Mouse (Mus musculus) CH12.LX (cell line): ENCODE results near the gene Baiap2l1. TPM values are rescaled to one million over a fixed set of nuclear protein-coding genes. Genes with fewer than 3 reads are reported as not detected.

Source experiments
- DNase-seq: peaks from one replicate; pipeline ENCODE4 v3.0.0-alpha.2; 2013; ENCODE audit errors: extremely low read depth
- H3K27ac ChIP-seq: 2 replicates; pipeline ENCODE4 v1.5.1; 2012; ENCODE audit warnings: low read depth, mild to moderate bottlenecking, control low read depth, moderate library complexity; ENCODE audit not compliant: insufficient read depth
- H3K27me3 ChIP-seq: replicated peaks from 2 replicates; pipeline ENCODE3; 2012; ENCODE audit warnings: inconsistent platforms
- H3K36me3 ChIP-seq, 2 experiments: replicated peaks in 1 of 2; 2 replicates each; pipeline versions ENCODE3 to v1.6.1; 2012; ENCODE audit warnings: inconsistent platforms in 1 of 2, low read length in 1 of 2, mild to moderate bottlenecking in 1 of 2, mixed read lengths in 1 of 2, moderate library complexity in 1 of 2; ENCODE audit not compliant: control insufficient read depth in 1 of 2, insufficient read depth in 1 of 2
- H3K4me1 ChIP-seq, 2 experiments: 2 replicates each; pipeline ENCODE4 v1.6.1; 2012; ENCODE audit warnings: inconsistent platforms in 1 of 2, moderate library complexity in 1 of 2; ENCODE audit not compliant: insufficient read depth in 2 of 2, control insufficient read depth in 1 of 2
- H3K4me2 ChIP-seq: 2 replicates; pipeline ENCODE4 v1.6.1; 2012; ENCODE audit warnings: low read depth, mild to moderate bottlenecking, control low read depth; ENCODE audit not compliant: poor library complexity, insufficient read depth, severe bottlenecking
- H3K4me3 ChIP-seq, 3 experiments: fragments of 150-350 bp in 1 of 3; sonication (generic) in 1 of 3; replicated peaks in 1 of 3; 2 replicates each; pipeline versions ENCODE3 to v1.5.1; 2011 to 2012; ENCODE audit warnings: low read depth in 2 of 3, low read length in 2 of 3, mild to moderate bottlenecking in 2 of 3, moderate library complexity in 2 of 3, control low read depth in 1 of 3, improper control_type of control experiment in 1 of 3, inconsistent platforms in 1 of 3, mixed read lengths in 1 of 3; ENCODE audit not compliant: poor library complexity in 1 of 3
- H3K79me2 ChIP-seq: replicated peaks from 2 replicates; pipeline ENCODE4 v1.6.1; 2012; ENCODE audit warnings: mild to moderate bottlenecking, moderate library complexity; ENCODE audit not compliant: control insufficient read depth, poor library complexity, insufficient read depth, severe bottlenecking; ENCODE audit errors: extremely low read depth
- H3K9ac ChIP-seq: 2 replicates; pipeline ENCODE4 v1.6.1; 2012; ENCODE audit warnings: low read depth, mild to moderate bottlenecking, control low read depth, moderate library complexity; ENCODE audit not compliant: insufficient read depth
- H3K9me3 ChIP-seq: replicated peaks from 2 replicates; pipeline ENCODE3; 2012; ENCODE audit warnings: low read length, inconsistent platforms, mixed read lengths
- BHLHE40 ChIP-seq: IDR thresholded peaks from 2 replicates; pipeline ENCODE4 v1.6.1; 2011; ENCODE audit warnings: mild to moderate bottlenecking, low read depth, low read length, improper control_type of control experiment
- CTCF ChIP-seq, 2 experiments: IDR thresholded peaks in 1 of 2; conservative IDR thresholded peaks in 1 of 2; 2 replicates each; pipeline ENCODE4 v1.5.1; 2011 to 2012; ENCODE audit warnings: low read depth in 2 of 2, low read length in 2 of 2, improper control_type of control experiment in 1 of 2, inconsistent platforms in 1 of 2, mild to moderate bottlenecking in 1 of 2, moderate library complexity in 1 of 2
- EP300 ChIP-seq: IDR thresholded peaks from 2 replicates; pipeline ENCODE4 v1.6.1; 2011; ENCODE audit warnings: low read length, improper control_type of control experiment
- HCFC1 ChIP-seq: IDR thresholded peaks from 2 replicates; pipeline ENCODE4 v1.6.1; 2012; ENCODE audit warnings: low read depth, mild to moderate bottlenecking, inconsistent platforms, low read length, improper control_type of control experiment
- JUN ChIP-seq: IDR thresholded peaks from 2 replicates; pipeline ENCODE4 v1.6.1; 2011; ENCODE audit warnings: low read depth, mild to moderate bottlenecking, low read length, improper control_type of control experiment, moderate library complexity; ENCODE audit not compliant: insufficient read depth
- KAT2A ChIP-seq: IDR thresholded peaks from 2 replicates; pipeline ENCODE4 v1.6.1; 2012; ENCODE audit warnings: low read length, improper control_type of control experiment, inconsistent platforms; ENCODE audit not compliant: insufficient replicate concordance
- MAFK ChIP-seq: IDR thresholded peaks from 2 replicates; pipeline ENCODE4 v1.6.1; 2011; ENCODE audit warnings: low read length, improper control_type of control experiment; ENCODE audit not compliant: insufficient replicate concordance
- MEF2A ChIP-seq: IDR thresholded peaks from 2 replicates; pipeline ENCODE4 v1.6.1; 2014; ENCODE audit warnings: low read depth, mild to moderate bottlenecking, inconsistent platforms, low read length, improper control_type of control experiment, borderline replicate concordance
- MXI1 ChIP-seq: IDR thresholded peaks from 2 replicates; pipeline ENCODE4 v1.6.1; 2011; ENCODE audit warnings: mild to moderate bottlenecking, low read depth, low read length, improper control_type of control experiment
- MYC ChIP-seq: IDR thresholded peaks from 2 replicates; pipeline ENCODE4 v1.6.1; 2011; ENCODE audit warnings: low read depth, mild to moderate bottlenecking, improper control_type of control experiment, low read length
- NELFE ChIP-seq: IDR thresholded peaks from 2 replicates; pipeline ENCODE4 v1.6.1; 2011; ENCODE audit warnings: low read depth, low read length, improper control_type of control experiment
- POLR2A ChIP-seq: IDR thresholded peaks from 2 replicates; pipeline ENCODE4 v1.6.1; 2011; ENCODE audit warnings: low read depth, mild to moderate bottlenecking, improper control_type of control experiment, low read length
- POLR2AphosphoS2 ChIP-seq: IDR thresholded peaks from 2 replicates; pipeline ENCODE4 v1.6.1; 2011; ENCODE audit warnings: low read depth, low read length, improper control_type of control experiment
- RAD21 ChIP-seq: IDR thresholded peaks from 2 replicates; pipeline ENCODE4 v1.6.1; 2011; ENCODE audit warnings: low read depth, mild to moderate bottlenecking, low read length, improper control_type of control experiment, moderate library complexity
- SMC3 ChIP-seq: IDR thresholded peaks from 2 replicates; pipeline ENCODE4 v1.6.1; 2011; ENCODE audit warnings: low read depth, low read length, improper control_type of control experiment
- TBP ChIP-seq: conservative IDR thresholded peaks from 2 replicates; pipeline ENCODE4 v1.6.1; 2011; ENCODE audit warnings: low read depth, low read length, improper control_type of control experiment
- TCF12 ChIP-seq: IDR thresholded peaks from 2 replicates; pipeline ENCODE4 v1.6.1; 2014; ENCODE audit warnings: low read depth, mild to moderate bottlenecking, inconsistent platforms, low read length, improper control_type of control experiment
- ZC3H11A ChIP-seq: IDR thresholded peaks from 2 replicates; pipeline ENCODE4 v1.6.1; 2012; ENCODE audit warnings: low read depth, mild to moderate bottlenecking, inconsistent platforms, low read length, improper control_type of control experiment
- ZKSCAN1 ChIP-seq: IDR thresholded peaks from 2 replicates; pipeline ENCODE4 v1.6.1; 2012; ENCODE audit warnings: low read depth, inconsistent platforms, low read length, improper control_type of control experiment, borderline replicate concordance
- ZNF384 ChIP-seq: IDR thresholded peaks from 2 replicates; pipeline ENCODE4 v1.6.1; 2012; ENCODE audit warnings: low read depth, low read length, improper control_type of control experiment, inconsistent platforms
- dilution Hi-C: fragments of 300-500 bp; cut with MboI; formaldehyde crosslinking; loops from 2 replicates; pipeline ENCODE4 v1.14.3; 2020; ENCODE audit warnings: low sequenced_read_pairs; ENCODE audit not compliant: extremely low pct_unique_long_range_greater_than_20kb, extremely low pct_ligation_motif_present
- in situ Hi-C: fragments of 300-500 bp; cut with MboI; formaldehyde crosslinking; loops from 3 replicates; pipeline ENCODE4 v1.14.3; 2019; ENCODE audit warnings: low sequenced_read_pairs, low pct_ligation_motif_present, low pct_unique_long_range_greater_than_20kb, mixed read lengths
- polyA plus RNA-seq: library from polyadenylated mRNA; unstranded; fragments of >175 nt; gene quantifications from 2 replicates; pipeline ENCODE4 v1.2.1, GENCODE M21; 2012; ENCODE audit warnings: low read depth; ENCODE audit not compliant: insufficient read length
- total RNA-seq, 2 experiments: library from RNA; depleted of rRNA; stranded (reverse); fragments of 300-350 nt in 1 of 2; fragments of >200 nt in 1 of 2; gene quantifications; 2 replicates each; pipeline ENCODE4 v1.2.3; 2012 to 2014

Baiap2l1 gene
- total and polyA plus RNA-seq, 3 experiments: 0.04 to 0.40 (median 0.11) TPM

DNA sequence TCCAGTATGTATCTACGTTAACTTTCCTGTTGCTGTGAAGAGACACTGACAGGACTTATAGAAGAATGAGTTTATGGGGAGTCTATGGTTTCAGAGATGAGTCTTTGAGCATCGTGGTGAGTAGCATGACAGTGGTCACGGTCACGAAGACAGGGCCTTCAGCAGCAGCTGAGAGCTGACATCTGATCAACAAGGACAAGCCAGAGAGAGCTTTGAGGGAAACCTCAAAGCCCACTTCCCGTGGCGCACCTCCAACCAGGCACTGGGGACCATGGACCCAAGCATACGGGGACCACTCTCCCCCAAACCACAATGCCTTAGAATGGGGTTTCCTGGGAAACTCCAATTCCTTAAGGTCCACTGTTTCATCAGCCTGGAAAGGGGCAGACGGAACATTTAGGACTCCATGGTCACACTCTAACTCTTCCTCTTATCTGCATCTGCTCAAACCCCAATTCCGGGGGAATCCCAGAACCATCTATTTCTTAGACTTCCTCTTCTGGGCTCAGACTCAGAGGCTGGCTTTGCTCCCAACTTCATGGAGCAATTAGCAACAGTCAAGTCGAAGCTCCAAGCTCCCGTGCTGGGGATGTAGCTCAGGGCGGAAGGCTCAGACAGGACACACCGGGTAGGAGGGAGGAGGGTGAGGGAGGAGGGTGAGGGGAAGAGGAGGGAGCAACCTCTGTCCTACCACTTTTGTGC is 105.9 kb downstream of the Baiap2l1 start:
- TF ChIP-seq BHLHE40 (peak; percentile 29; the same call in 1 of the 2 replicates), EP300 (peak; percentile 62), ZNF384 (0 out of 2 replicates have a peak, but pooled peaks have one; percentile 6), ZKSCAN1 (no peak)
- no peak overlapping the region for H3K27ac ChIP-seq
- peaks cover 6 to 46% of the 10 kb centered on the region in 2 experiments for H3K4me1 ChIP-seq
- H3K4me2 ChIP-seq: no peak overlapping the region
- no peaks in the 10 kb centered on the region for H3K79me2 ChIP-seq
- dilution Hi-C loops (no loop called here), in situ Hi-C loops (no loop called here)
- DNase-seq: peak; percentile 69
- H3K9ac ChIP-seq: no peak overlapping the region
- peaks cover 0 to 4% of the 10 kb centered on the region in 2 experiments for H3K36me3 ChIP-seq
- H3K4me3 ChIP-seq: no peak overlapping the region
- no peaks in the 10 kb centered on the region for H3K27me3 ChIP-seq
- H3K9me3 ChIP-seq: peaks cover 9% of the 10 kb centered on the region

DNA sequence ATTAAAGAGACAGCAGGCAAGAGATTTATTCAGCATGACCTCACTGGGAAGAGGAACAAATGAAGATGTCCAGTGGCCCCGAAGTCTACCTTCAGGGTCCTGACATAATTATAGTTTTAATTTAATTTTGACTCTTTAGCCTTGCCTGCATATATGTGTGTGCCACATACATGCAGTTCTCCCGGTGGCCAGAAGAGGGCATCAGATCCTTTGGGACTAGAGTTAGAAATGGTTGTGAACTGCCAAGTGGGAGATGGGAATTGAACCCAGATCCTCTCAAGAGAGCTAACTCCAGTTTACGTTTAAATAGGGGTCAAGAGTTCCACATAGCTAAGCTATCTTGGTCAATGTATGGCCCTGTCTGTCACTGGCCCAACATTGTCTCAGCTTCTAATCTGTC is 108.0 kb downstream of the Baiap2l1 start:
- Histone ChIP-seq H3K27ac (no peak overlapping the region), H3K9me3 (peaks cover 9% of the 10 kb centered on the region), H3K4me3 (no peak overlapping the region), H3K4me1 (peaks cover 6 to 35% of the 10 kb centered on the region in 2 experiments), H3K36me3 (no peaks in the 10 kb centered on the region), H3K27me3 (no peaks in the 10 kb centered on the region), H3K9ac (no peak overlapping the region), H3K4me2 (no peak overlapping the region), H3K79me2 (no peaks in the 10 kb centered on the region)
- dilution Hi-C loops: no loop called here
- TF ChIP-seq TBP: no peak
- TF ChIP-seq SMC3: no peak
- TF ChIP-seq CTCF (conservative IDR thresholded peaks at IDR 0.05 in 1 of 2, IDR thresholded peaks at IDR 0.05 in 1 of 2; ENCODE audit: low read depth in 2 of 2, low read length in 2 of 2): peak; percentile 27 to 30; a peak in 2 of 4 replicates
- TF ChIP-seq MXI1: no peak
- no peak for DNase-seq
- in situ Hi-C loops: no loop called here

DNA sequence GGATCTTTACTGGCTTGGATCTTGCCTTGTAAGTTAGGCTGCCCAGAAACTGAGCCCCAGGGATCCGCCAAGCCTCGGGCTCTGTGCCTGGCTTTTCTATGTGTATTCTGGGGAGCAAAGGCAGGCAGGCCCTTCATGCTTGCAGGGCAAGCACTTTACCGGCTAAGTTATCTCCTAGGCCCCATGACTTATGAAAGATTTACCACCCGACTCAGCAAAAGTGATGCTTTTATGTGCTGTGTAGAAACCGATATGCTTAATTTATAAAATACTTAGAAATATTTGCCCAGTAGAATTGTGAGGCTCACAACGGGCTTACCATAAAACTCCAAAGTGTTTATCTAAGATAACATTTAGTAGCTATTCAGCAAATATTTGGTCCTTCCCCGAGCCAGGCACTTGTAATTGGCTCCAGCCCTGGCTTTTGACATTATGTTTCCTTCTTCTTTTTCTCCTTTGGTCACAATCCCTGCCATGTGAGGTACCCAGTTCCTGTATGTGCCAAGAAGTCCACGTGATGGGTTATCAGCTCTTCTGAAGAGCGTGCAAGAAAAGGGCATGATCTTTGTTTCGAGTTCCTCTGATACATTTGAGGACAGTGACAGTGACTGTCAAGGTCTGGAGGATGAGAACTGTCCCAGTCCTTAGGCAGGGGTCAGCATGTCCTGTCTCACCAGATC is 109.9 kb downstream of the Baiap2l1 start:
- Histone ChIP-seq H3K27ac (no peak overlapping the region), H3K4me3 (no peak overlapping the region), H3K9ac (no peak overlapping the region), H3K27me3 (no peaks in the 10 kb centered on the region), H3K9me3 (peaks cover 9% of the 10 kb centered on the region), H3K79me2 (no peaks in the 10 kb centered on the region), H3K4me1 (peaks cover 6 to 20% of the 10 kb centered on the region in 2 experiments; a peak in 3 of 4 replicates), H3K4me2 (no peak overlapping the region), H3K36me3 (no peaks in the 10 kb centered on the region)
- TF ChIP-seq JUN (no peak), POLR2AphosphoS2 (no peak), HCFC1 (no peak), EP300 (no peak), POLR2A (no peak), KAT2A (no peak), ZC3H11A (no peak), CTCF (conservative IDR thresholded peaks at IDR 0.05 in 1 of 2, IDR thresholded peaks at IDR 0.05 in 1 of 2; ENCODE audit: low read depth in 2 of 2, low read length in 2 of 2) (no peak), BHLHE40 (no peak), MEF2A (no peak), MAFK (no peak), TCF12 (no peak), RAD21 (no peak), MYC (no peak), NELFE (no peak), MXI1 (no peak)
- in situ Hi-C loops (no loop called here), dilution Hi-C loops (no loop called here)
- no peak for DNase-seq
